Mouse (Mus musculus) stomach, embryonic 14.5 days (tissue): Measurements from ENCODE around the gene Polr3h. TPM values are rescaled to one million over a fixed set of nuclear protein-coding genes. Genes with fewer than 3 reads are reported as not detected.

Experiments used
- ATAC-seq: fragments of 200-750 bp; cut with Nextera tagmentation; 2 replicates; pipeline ENCODE4 v1.8.0; 2017; ENCODE audit warnings: low read depth, moderate TSS enrichment; ENCODE audit not compliant: insufficient number of reproducible peaks, insufficient read depth, low FRiP score
- H3K27ac ChIP-seq: fragments of 300-500 bp; sonication (generic); 2 replicates; pipeline ENCODE4 v1.5.1; 2014; ENCODE audit warnings: mild to moderate bottlenecking, low read length, moderate library complexity, mixed read lengths
- H3K27me3 ChIP-seq: fragments of 300-500 bp; sonication (generic); 2 replicates; pipeline ENCODE4 v1.6.1; 2014; ENCODE audit warnings: low read length, control low read depth, mixed read lengths; ENCODE audit not compliant: control insufficient read depth, insufficient read depth
- H3K36me3 ChIP-seq: fragments of 300-500 bp; sonication (generic); 2 replicates; pipeline ENCODE4 v1.6.1; 2014; ENCODE audit warnings: mild to moderate bottlenecking, control low read depth, low read length, moderate library complexity, mixed read lengths; ENCODE audit not compliant: control insufficient read depth, insufficient read depth
- H3K4me1 ChIP-seq: fragments of 300-500 bp; sonication (generic); 2 replicates; pipeline ENCODE4 v1.6.1; 2014; ENCODE audit warnings: low read length, control low read depth, mixed read lengths; ENCODE audit not compliant: control insufficient read depth, insufficient read depth
- H3K4me2 ChIP-seq: fragments of 300-500 bp; sonication (generic); replicated peaks from 2 replicates; pipeline ENCODE4 v1.6.1; 2014; ENCODE audit warnings: low read depth, low read length, control low read depth
- H3K4me3 ChIP-seq: fragments of 300-500 bp; sonication (generic); 2 replicates; pipeline ENCODE4 v1.5.1; 2014; ENCODE audit warnings: low read depth, low read length, control low read depth
- H3K9ac ChIP-seq: fragments of 300-500 bp; sonication (generic); replicated peaks from 2 replicates; pipeline ENCODE4 v1.6.1; 2014; ENCODE audit warnings: low read depth, mild to moderate bottlenecking, control low read depth, low read length, moderate library complexity, mixed read lengths
- H3K9me3 ChIP-seq: fragments of 300-500 bp; sonication (generic); 2 replicates; pipeline ENCODE4 v1.6.1; 2016; ENCODE audit warnings: low read depth, low read length, control low read depth; ENCODE audit not compliant: control insufficient read depth
- WGBS: fragments of 180-500 bp; shearing (Covaris S2); extraction: QIAGEN DNeasy Blood & Tissue Kit; methylation state at CpG from one replicate; pipeline ENCODE4 v1.1.7; 2014; 5-methylcytosine and 5-hydroxymethylcytosine counted together
- polyA plus RNA-seq: library from polyadenylated mRNA; unstranded; fragments of >200 nt; fragmentation: Nextera tagmentation; extraction: Ambion mirVana; gene quantifications from 2 replicates; pipeline ENCODE4 v1.2.1, GENCODE M21; 2014

Gene Polr3h
- polyA plus RNA-seq, 1 experiment from 2014 or later: 68.0 TPM

- 64% methylated on average over 4 of the region's 4 CpGs for WGBS
- H3K4me3 ChIP-seq: no peak overlapping the region
- H3K9me3 ChIP-seq: no peaks in the 10 kb centered on the region
- ATAC-seq: no peak
- H3K4me1 ChIP-seq: no peaks in the 10 kb centered on the region
- H3K4me2 ChIP-seq: no peak overlapping the region
- no peaks in the 10 kb centered on the region for H3K27me3 ChIP-seq
- no peak overlapping the region for H3K9ac ChIP-seq
- no peak overlapping the region for H3K27ac ChIP-seq
- no peaks in the 10 kb centered on the region for H3K36me3 ChIP-seq
Observed at GRCm38 (mm10) chr15:81964980-81965545, 39.0 kb upstream of the Polr3h start.

GRCm38 (mm10) chr15:81964262-81964661, 38.2 kb upstream of the Polr3h start:
- H3K27me3 ChIP-seq: no peaks in the 10 kb centered on the region
- 33% methylated on average over 1 of the region's 1 CpGs for WGBS
- H3K9me3 ChIP-seq: no peaks in the 10 kb centered on the region
- no peak overlapping the region for H3K4me3 ChIP-seq
- no peaks in the 10 kb centered on the region for H3K36me3 ChIP-seq
- no peak overlapping the region for H3K4me2 ChIP-seq
- no peak for ATAC-seq
- H3K27ac ChIP-seq: no peak overlapping the region
- H3K4me1 ChIP-seq: no peaks in the 10 kb centered on the region
- H3K9ac ChIP-seq: no peak overlapping the region

DNA sequence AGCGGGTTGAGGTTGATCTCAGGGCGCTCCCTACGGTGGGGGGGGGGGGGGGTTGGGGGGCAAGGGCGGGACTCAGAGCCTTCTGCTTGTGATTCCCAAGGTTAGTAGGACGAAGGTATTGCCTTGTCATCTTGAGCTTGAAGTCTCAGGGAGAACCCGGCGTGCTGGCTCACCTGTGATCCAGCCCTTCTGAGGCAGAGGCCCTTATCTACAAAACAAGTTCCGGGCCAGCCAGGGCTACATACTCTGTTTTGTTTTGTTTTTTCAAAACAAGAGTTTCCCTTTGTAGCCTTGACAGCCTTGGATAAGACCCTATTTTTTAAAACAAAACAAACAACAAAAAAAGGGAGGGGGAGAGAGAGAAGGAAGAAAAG, 35.0 kb upstream of the Polr3h start:
- no peaks in the 10 kb centered on the region for H3K36me3 ChIP-seq
- H3K4me2 ChIP-seq: peak overlapping the region; percentile 89
- no peak overlapping the region for H3K27ac ChIP-seq
- no peak for ATAC-seq
- 2% methylated on average over 7 of the region's 8 CpGs for WGBS
- no peaks in the 10 kb centered on the region for H3K9me3 ChIP-seq
- no peaks in the 10 kb centered on the region for H3K4me1 ChIP-seq
- H3K27me3 ChIP-seq: no peaks in the 10 kb centered on the region
- H3K4me3 ChIP-seq: peak overlapping the region; percentile 51
- no peak overlapping the region for H3K9ac ChIP-seq

DNA sequence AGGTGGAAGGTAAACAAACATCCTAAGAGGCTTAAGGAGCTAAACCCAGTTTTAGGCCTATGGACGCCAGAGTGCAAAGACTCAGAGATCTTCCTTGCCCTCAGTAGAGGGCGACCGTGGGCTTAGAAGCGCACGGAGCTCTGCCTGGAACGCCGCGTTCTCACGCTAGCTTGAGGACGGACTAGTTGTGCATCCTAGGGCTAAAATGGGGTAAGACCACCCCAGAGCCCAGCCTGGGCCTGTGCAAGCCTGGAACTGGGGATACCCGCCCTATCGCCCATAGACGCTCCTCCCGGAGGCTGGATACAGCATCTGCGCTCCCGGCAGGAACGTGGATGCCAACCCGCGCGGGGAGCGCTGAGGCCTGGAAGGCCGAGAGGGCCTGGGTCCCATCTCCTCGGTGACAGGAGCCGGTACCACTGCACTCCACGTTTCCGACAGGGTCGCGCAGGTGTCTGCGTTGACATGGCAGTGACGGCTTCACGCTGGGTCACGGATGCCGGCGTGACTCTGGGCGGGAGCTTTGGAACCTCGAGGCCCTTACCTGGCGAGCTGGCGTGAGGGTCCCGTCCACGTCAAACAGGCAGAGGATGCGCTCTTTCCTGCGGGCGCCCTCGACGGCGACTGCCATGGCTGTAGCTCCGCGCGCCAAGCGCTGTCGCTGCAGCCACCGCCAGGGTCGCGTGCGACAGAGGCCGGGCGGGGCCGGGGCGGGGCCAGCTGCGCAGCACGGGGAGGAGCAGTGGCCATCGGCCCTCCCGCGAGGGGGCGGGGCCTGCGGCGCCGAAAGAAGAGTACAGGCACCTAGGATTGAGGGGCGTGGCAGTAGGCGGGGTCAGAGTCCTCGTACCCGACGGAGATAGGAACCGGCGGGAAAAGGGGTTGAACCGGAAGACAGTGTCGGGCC, 34.4 kb upstream of the Polr3h start, which contains the start of gene Pmm1:
Pmm1 (minus strand) TSS at position 760 of the 907 bp plus-strand sequence.
- peak within 1 kb of the TSS; percentile 51 for H3K4me3 ChIP-seq
- WGBS: under 1% methylated on average over 77 of the region's 77 CpGs
- H3K27ac ChIP-seq: peak within 1 kb of the TSS; percentile 4; the same call in 1 of the 2 replicates
- H3K9me3 ChIP-seq: no peaks in the 10 kb centered on the region
- no peaks in the 10 kb centered on the region for H3K27me3 ChIP-seq
- H3K36me3 ChIP-seq: 0 out of 2 replicates have a peak, but pooled peaks cover 1% of the 10 kb centered on the region
- no peaks in the 10 kb centered on the region for H3K4me1 ChIP-seq
- peak within 1 kb of the TSS; percentile 34; the same call in 1 of the 2 replicates for H3K9ac ChIP-seq
- H3K4me2 ChIP-seq: peak within 1 kb of the TSS; percentile 89
- ATAC-seq: peak; percentile 97

DNA sequence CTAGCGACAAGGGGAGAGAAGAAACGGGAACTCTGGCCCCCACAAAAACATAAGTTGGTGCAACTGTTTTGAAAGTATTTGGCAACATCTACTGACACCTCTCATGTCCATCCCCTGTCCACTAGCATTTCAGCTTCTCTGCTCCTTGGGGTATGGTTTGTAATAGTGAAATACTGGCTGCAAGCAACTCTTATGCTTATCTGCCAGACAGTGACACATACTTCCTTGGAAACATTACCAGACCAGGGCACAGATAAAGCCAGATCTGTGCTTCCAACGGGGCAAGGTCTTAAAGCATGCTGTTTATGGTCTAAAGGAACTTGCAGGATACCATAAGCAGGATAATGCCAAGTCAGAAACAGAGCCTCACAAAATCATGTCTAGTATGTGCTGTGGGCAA, 32.9 kb upstream of the Polr3h start:
- 83% methylated on average over 3 of the region's 3 CpGs for WGBS
- Histone ChIP-seq H3K27ac (no peak overlapping the region), H3K4me2 (no peak overlapping the region), H3K36me3 (peaks cover 6% of the 10 kb centered on the region), H3K4me1 (no peaks in the 10 kb centered on the region), H3K9me3 (no peaks in the 10 kb centered on the region), H3K27me3 (no peaks in the 10 kb centered on the region), H3K9ac (no peak overlapping the region), H3K4me3 (no peak overlapping the region)
- ATAC-seq: no peak

DNA sequence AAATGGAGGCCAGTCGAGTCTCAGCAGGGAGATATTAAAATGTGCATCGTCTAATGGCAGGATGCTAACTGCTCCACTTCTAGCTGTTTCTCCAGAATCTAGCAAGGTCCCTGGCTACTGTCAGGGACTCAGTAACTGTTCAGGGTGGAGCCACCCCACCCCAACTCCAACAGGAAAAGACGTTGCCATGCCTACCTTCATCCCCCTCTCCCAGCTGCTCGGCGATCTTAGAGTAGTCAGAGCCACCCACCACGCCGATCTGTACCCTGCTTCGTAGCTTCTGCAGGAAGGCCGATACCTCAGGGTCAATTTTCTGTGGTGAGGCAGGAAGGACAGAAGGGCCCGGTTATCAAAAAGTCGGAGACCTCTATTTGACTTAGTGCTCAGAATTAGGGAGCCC, 31.6 kb upstream of the Polr3h start:
- Histone ChIP-seq H3K36me3 (peaks cover 6% of the 10 kb centered on the region), H3K9me3 (no peaks in the 10 kb centered on the region), H3K9ac (no peak overlapping the region), H3K27ac (no peak overlapping the region), H3K4me2 (no peak overlapping the region), H3K4me1 (no peaks in the 10 kb centered on the region), H3K27me3 (no peaks in the 10 kb centered on the region), H3K4me3 (no peak overlapping the region)
- ATAC-seq: no peak
- WGBS: 79% methylated on average over 11 of the region's 11 CpGs

DNA sequence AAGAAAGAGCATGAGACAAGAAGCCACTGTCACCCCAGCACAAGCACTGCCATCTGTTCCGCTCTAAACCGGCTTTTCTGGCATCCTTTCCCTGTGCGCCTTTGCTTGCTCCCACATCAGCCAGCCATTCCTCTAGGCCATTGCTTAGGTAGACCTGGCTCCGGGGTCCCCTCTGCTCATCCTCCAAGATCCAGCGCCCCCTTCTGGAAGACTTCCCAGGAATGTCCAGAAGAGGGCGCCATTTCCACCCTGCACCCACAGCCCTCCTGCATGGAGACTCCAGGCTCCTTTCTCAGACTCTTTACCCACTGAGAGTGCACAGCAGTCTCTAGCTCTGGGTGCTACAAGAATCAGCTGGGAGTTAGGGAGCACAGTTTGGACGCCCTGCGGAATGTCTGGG, 30.4 kb upstream of the Polr3h start:
- Histone ChIP-seq H3K4me1 (no peaks in the 10 kb centered on the region), H3K36me3 (peaks cover 10% of the 10 kb centered on the region), H3K27me3 (no peaks in the 10 kb centered on the region), H3K27ac (no peak overlapping the region), H3K4me3 (no peak overlapping the region), H3K4me2 (no peak overlapping the region), H3K9ac (no peak overlapping the region), H3K9me3 (no peaks in the 10 kb centered on the region)
- ATAC-seq: no peak
- 60% methylated on average over 8 of the region's 8 CpGs for WGBS

DNA sequence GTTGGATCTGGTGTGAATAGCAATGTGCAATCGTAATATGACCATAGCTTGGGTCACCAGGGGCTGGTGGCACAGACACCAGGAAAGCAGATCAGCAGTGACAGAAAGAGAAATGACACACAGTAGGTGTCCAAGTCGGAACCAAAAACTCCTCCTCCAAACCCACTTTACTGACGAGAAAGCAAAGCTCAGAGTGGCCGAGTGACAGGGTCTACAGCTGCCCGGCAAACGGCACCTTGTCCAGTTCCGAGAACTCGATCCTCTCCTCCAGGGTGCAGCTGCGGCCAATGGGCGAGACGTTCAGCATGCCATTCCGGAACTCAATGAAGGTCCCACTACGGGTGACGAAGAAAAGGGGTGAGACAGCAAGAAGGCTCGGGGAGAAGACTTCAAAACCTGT, 29.4 kb upstream of the Polr3h start:
- H3K9ac ChIP-seq: no peak overlapping the region
- no peak overlapping the region for H3K4me3 ChIP-seq
- H3K36me3 ChIP-seq: peaks cover 14% of the 10 kb centered on the region
- H3K27me3 ChIP-seq: no peaks in the 10 kb centered on the region
- WGBS: 94% methylated on average over 15 of the region's 15 CpGs
- no peak overlapping the region for H3K4me2 ChIP-seq
- no peaks in the 10 kb centered on the region for H3K4me1 ChIP-seq
- no peak for ATAC-seq
- H3K27ac ChIP-seq: no peak overlapping the region
- H3K9me3 ChIP-seq: no peaks in the 10 kb centered on the region
